Mouse (Mus musculus) C2C12 (cell line): Measurements from ENCODE around the gene Rhbdf2. TPM values are rescaled to one million over a fixed set of nuclear protein-coding genes. Genes with fewer than 3 reads are reported as not detected.

ENCODE experiments used
- H3K27me3 ChIP-seq: one replicate; pipeline ENCODE4 v1.6.1; 2011; ENCODE audit not compliant: control insufficient read depth, insufficient read depth, insufficient read length
- H3K36me3 ChIP-seq: one replicate; pipeline ENCODE4 v1.6.1; 2011; ENCODE audit not compliant: control insufficient read depth, insufficient read depth
- H3K4me3 ChIP-seq: one replicate; pipeline ENCODE4 v1.5.1; 2011; ENCODE audit warnings: mild to moderate bottlenecking, control low read depth; ENCODE audit not compliant: poor library complexity, insufficient read depth, severe bottlenecking
- H3K79me2 ChIP-seq: one replicate; pipeline ENCODE4 v1.6.1; 2011; ENCODE audit not compliant: control insufficient read depth, insufficient read depth
- H3K79me3 ChIP-seq: one replicate; pipeline ENCODE4 v1.6.1; 2011; ENCODE audit warnings: low read depth, control low read depth
- H3ac ChIP-seq: one replicate; pipeline ENCODE3; 2011; ENCODE audit warnings: low read depth; ENCODE audit not compliant: control insufficient read depth, insufficient read length
- CEBPB ChIP-seq: IDR thresholded peaks from one replicate; pipeline ENCODE4 v1.6.1; 2011; ENCODE audit warnings: low read depth, mild to moderate bottlenecking, control low read depth, moderate library complexity
- CTCF ChIP-seq: IDR thresholded peaks from one replicate; pipeline ENCODE4 v1.5.1; 2011; ENCODE audit not compliant: control insufficient read depth, insufficient read depth, insufficient read length
- FOSL1 ChIP-seq: IDR thresholded peaks from one replicate; pipeline ENCODE4 v1.8.0; 2011; ENCODE audit warnings: mild to moderate bottlenecking, low read length; ENCODE audit not compliant: poor library complexity, insufficient read depth, severe bottlenecking
- MAX ChIP-seq: IDR thresholded peaks from one replicate; pipeline ENCODE4 v1.6.1; 2011; ENCODE audit warnings: mild to moderate bottlenecking, control low read depth
- MYOD1 ChIP-seq: IDR thresholded peaks from one replicate; pipeline ENCODE4 v1.6.1; 2011; ENCODE audit warnings: low read depth; ENCODE audit not compliant: control insufficient read depth, insufficient read length
- MYOG ChIP-seq: IDR thresholded peaks from one replicate; pipeline ENCODE4 v1.6.1; 2011; ENCODE audit not compliant: control insufficient read depth, insufficient read length; ENCODE audit errors: extremely low read depth
- USF1 ChIP-seq: IDR thresholded peaks from one replicate; pipeline ENCODE4 v1.6.1; 2011; ENCODE audit warnings: low read depth, mild to moderate bottlenecking, control low read depth, moderate library complexity
- polyA plus RNA-seq: library from polyadenylated mRNA; unstranded; fragments of >200 nt; fragmentation: generic; extraction: Trizol; gene quantifications from one replicate; pipeline ENCODE4 v1.2.1, GENCODE M21; 2012; ENCODE audit warnings: missing spikeins

The Rhbdf2 gene
- polyA plus RNA-seq, 1 experiment: 1.9 TPM

- no peaks in the 10 kb centered on the region for H3K79me3 ChIP-seq
- H3K4me3 ChIP-seq: no peak overlapping the region
- TF ChIP-seq FOSL1: no peak
- TF ChIP-seq CTCF: peak; percentile 39
- H3K27me3 ChIP-seq: no peaks in the 10 kb centered on the region
- H3K79me2 ChIP-seq: no peaks in the 10 kb centered on the region
- H3K36me3 ChIP-seq: peaks cover 14% of the 10 kb centered on the region
- H3ac ChIP-seq: no peak overlapping the region
Measured at GRCm38 (mm10) chr11:116603339-116603738, 23.5 kb downstream of the Rhbdf2 start.

GRCm38 (mm10) chr11:116602043-116602442 lies 24.8 kb downstream of the Rhbdf2 start:
- H3K36me3 ChIP-seq: peaks cover 9% of the 10 kb centered on the region
- H3ac ChIP-seq: no peak overlapping the region
- no peak overlapping the region for H3K4me3 ChIP-seq
- H3K79me2 ChIP-seq: no peaks in the 10 kb centered on the region
- no peaks in the 10 kb centered on the region for H3K27me3 ChIP-seq
- no peak for TF ChIP-seq FOSL1
- TF ChIP-seq MAX: no peak
- no peak for TF ChIP-seq MYOD1
- no peak for TF ChIP-seq CEBPB
- TF ChIP-seq USF1: no peak
- no peak for TF ChIP-seq MYOG
- no peaks in the 10 kb centered on the region for H3K79me3 ChIP-seq

GRCm38 (mm10) chr11:116601166-116601565 lies 25.7 kb downstream of the Rhbdf2 start:
- H3K79me3 ChIP-seq: no peaks in the 10 kb centered on the region
- no peak overlapping the region for H3ac ChIP-seq
- H3K27me3 ChIP-seq: no peaks in the 10 kb centered on the region
- H3K79me2 ChIP-seq: no peaks in the 10 kb centered on the region
- peaks cover 9% of the 10 kb centered on the region for H3K36me3 ChIP-seq
- TF ChIP-seq MYOD1 (no peak), USF1 (no peak), CTCF (no peak), MAX (no peak), MYOG (no peak), FOSL1 (no peak), CEBPB (no peak)
- H3K4me3 ChIP-seq: no peak overlapping the region

GRCm38 (mm10) chr11:116599230-116599629 lies 27.6 kb downstream of the Rhbdf2 start:
- no peak overlapping the region for H3ac ChIP-seq
- H3K79me3 ChIP-seq: no peaks in the 10 kb centered on the region
- H3K4me3 ChIP-seq: no peak overlapping the region
- H3K79me2 ChIP-seq: no peaks in the 10 kb centered on the region
- no peak for TF ChIP-seq FOSL1
- TF ChIP-seq USF1: no peak
- no peak for TF ChIP-seq MYOG
- TF ChIP-seq CEBPB: no peak
- H3K36me3 ChIP-seq: peaks cover 7% of the 10 kb centered on the region
- no peaks in the 10 kb centered on the region for H3K27me3 ChIP-seq

- H3K79me3 ChIP-seq: no peaks in the 10 kb centered on the region
- TF ChIP-seq MYOD1 (no peak), MAX (no peak), CEBPB (no peak), USF1 (no peak), MYOG (no peak), CTCF (no peak), FOSL1 (no peak)
- H3K79me2 ChIP-seq: no peaks in the 10 kb centered on the region
- no peaks in the 10 kb centered on the region for H3K27me3 ChIP-seq
- H3K4me3 ChIP-seq: no peak overlapping the region
- H3ac ChIP-seq: no peak overlapping the region
- peaks cover 5% of the 10 kb centered on the region for H3K36me3 ChIP-seq
Measured at GRCm38 (mm10) chr11:116598193-116598592, 28.6 kb downstream of the Rhbdf2 start.

- H3K4me3 ChIP-seq: no peak overlapping the region
- H3K27me3 ChIP-seq: no peaks in the 10 kb centered on the region
- H3K79me2 ChIP-seq: no peaks in the 10 kb centered on the region
- H3K79me3 ChIP-seq: no peaks in the 10 kb centered on the region
- TF ChIP-seq CEBPB (no peak), FOSL1 (no peak), USF1 (no peak), MYOG (no peak), MAX (no peak), CTCF (no peak), MYOD1 (no peak)
- H3K36me3 ChIP-seq: no peaks in the 10 kb centered on the region
- no peak overlapping the region for H3ac ChIP-seq
Measured at GRCm38 (mm10) chr11:116596766-116597165, 30.1 kb downstream of the Rhbdf2 start.
